Mouse (Mus musculus): ENCODE data around the gene Nfib. TPM values are rescaled to one million over a fixed set of nuclear protein-coding genes. Genes with fewer than 3 reads are reported as not detected.

The Nfib gene
- total and polyA plus RNA-seq, 3 experiments = 0.16 TPM; not detected in 2

- H3K9me3 ChIP-seq (replicated peaks) = peaks cover 26% of the 10 kb centered on the region
- DNase-seq (ENCODE audit: low spot score) = no peak
- H3K4me3 ChIP-seq (ENCODE audit: low read depth, low read length) = no peak overlapping the region
- no peaks in the 10 kb centered on the region for H3K4me1 ChIP-seq (ENCODE audit: insufficient read depth, low read depth, low read length)
- TF ChIP-seq CTCF (IDR thresholded peaks at IDR 0.05; ENCODE audit: low read depth, low read length) (no peak), GATA2 (IDR thresholded peaks at IDR 0.05; ENCODE audit: borderline replicate concordance, low read depth, low read length) (no peak), GATA1 (IDR thresholded peaks at IDR 0.05; ENCODE audit: borderline replicate concordance, low read length) (no peak), POLR2AphosphoS5 (IDR thresholded peaks at IDR 0.05; ENCODE audit: insufficient replicate concordance, low read depth, low read length) (no peak), TAL1 (conservative IDR thresholded peaks at IDR 0.05; ENCODE audit: low read depth, low read length) (no peak)
- no peak for ATAC-seq (ENCODE audit: extremely low read depth, insufficient number of reproducible peaks, low FRiP score, poor library complexity, severe bottlenecking)
- H3K36me3 ChIP-seq (replicated peaks) = no peaks in the 10 kb centered on the region
- no peaks in the 10 kb centered on the region for H3K27me3 ChIP-seq (ENCODE audit: insufficient read depth, low read length)
Measured at GRCm38 (mm10) chr4:82287454-82287853, 418.1 kb downstream of the Nfib start.

GRCm38 (mm10) chr4:82286931-82287330, 418.6 kb downstream of the Nfib start:
- Histone ChIP-seq H3K4me3 (ENCODE audit: low read depth, low read length) (no peak overlapping the region), H3K36me3 (replicated peaks) (no peaks in the 10 kb centered on the region), H3K27me3 (ENCODE audit: insufficient read depth, low read length) (no peaks in the 10 kb centered on the region), H3K4me1 (ENCODE audit: insufficient read depth, low read depth, low read length) (no peaks in the 10 kb centered on the region), H3K9me3 (replicated peaks) (peaks cover 25% of the 10 kb centered on the region)
- ATAC-seq (ENCODE audit: extremely low read depth, insufficient number of reproducible peaks, low FRiP score, poor library complexity, severe bottlenecking) (no peak), DNase-seq (ENCODE audit: low spot score) (no peak)
- TF ChIP-seq GATA2 (IDR thresholded peaks at IDR 0.05; ENCODE audit: borderline replicate concordance, low read depth, low read length) = no peak
- TF ChIP-seq POLR2AphosphoS5 (IDR thresholded peaks at IDR 0.05; ENCODE audit: insufficient replicate concordance, low read depth, low read length) = no peak
- no peak for TF ChIP-seq CTCF (IDR thresholded peaks at IDR 0.05; ENCODE audit: low read depth, low read length)
- no peak for TF ChIP-seq GATA1 (IDR thresholded peaks at IDR 0.05; ENCODE audit: borderline replicate concordance, low read length)
- TF ChIP-seq TAL1 (conservative IDR thresholded peaks at IDR 0.05; ENCODE audit: low read depth, low read length) = no peak

- peaks cover 22% of the 10 kb centered on the region for H3K9me3 ChIP-seq (replicated peaks)
- no peaks in the 10 kb centered on the region for H3K4me1 ChIP-seq (ENCODE audit: insufficient read depth, low read depth, low read length)
- no peaks in the 10 kb centered on the region for H3K36me3 ChIP-seq (replicated peaks)
- no peak overlapping the region for H3K4me3 ChIP-seq (ENCODE audit: low read depth, low read length)
- DNase-seq (ENCODE audit: low spot score) (no peak), ATAC-seq (ENCODE audit: extremely low read depth, insufficient number of reproducible peaks, low FRiP score, poor library complexity, severe bottlenecking) (no peak)
- no peaks in the 10 kb centered on the region for H3K27me3 ChIP-seq (ENCODE audit: insufficient read depth, low read length)
- TF ChIP-seq TAL1 (conservative IDR thresholded peaks at IDR 0.05; ENCODE audit: low read depth, low read length) (no peak), CTCF (IDR thresholded peaks at IDR 0.05; ENCODE audit: low read depth, low read length) (no peak), POLR2AphosphoS5 (IDR thresholded peaks at IDR 0.05; ENCODE audit: insufficient replicate concordance, low read depth, low read length) (no peak), GATA2 (IDR thresholded peaks at IDR 0.05; ENCODE audit: borderline replicate concordance, low read depth, low read length) (no peak), GATA1 (IDR thresholded peaks at IDR 0.05; ENCODE audit: borderline replicate concordance, low read length) (no peak)
Measured at GRCm38 (mm10) chr4:82283536-82283935, 422.0 kb downstream of the Nfib start.

GRCm38 (mm10) chr4:82275996-82276395, 429.6 kb downstream of the Nfib start:
- no peaks in the 10 kb centered on the region for H3K36me3 ChIP-seq (replicated peaks)
- no peaks in the 10 kb centered on the region for H3K27me3 ChIP-seq (ENCODE audit: insufficient read depth, low read length)
- H3K4me1 ChIP-seq (ENCODE audit: insufficient read depth, low read depth, low read length) = no peaks in the 10 kb centered on the region
- ATAC-seq (ENCODE audit: extremely low read depth, insufficient number of reproducible peaks, low FRiP score, poor library complexity, severe bottlenecking) (no peak), DNase-seq (ENCODE audit: low spot score) (no peak)
- H3K9me3 ChIP-seq (replicated peaks) = peaks cover 15% of the 10 kb centered on the region
- no peak overlapping the region for H3K4me3 ChIP-seq (ENCODE audit: low read depth, low read length)
- TF ChIP-seq GATA1 (IDR thresholded peaks at IDR 0.05; ENCODE audit: borderline replicate concordance, low read length) (no peak), CTCF (IDR thresholded peaks at IDR 0.05; ENCODE audit: low read depth, low read length) (no peak), GATA2 (IDR thresholded peaks at IDR 0.05; ENCODE audit: borderline replicate concordance, low read depth, low read length) (no peak), POLR2AphosphoS5 (IDR thresholded peaks at IDR 0.05; ENCODE audit: insufficient replicate concordance, low read depth, low read length) (no peak), TAL1 (conservative IDR thresholded peaks at IDR 0.05; ENCODE audit: low read depth, low read length) (no peak)

GRCm38 (mm10) chr4:82273049-82273754, 432.3 kb downstream of the Nfib start:
- Histone ChIP-seq H3K4me3 (ENCODE audit: low read depth, low read length) (no peak overlapping the region), H3K9me3 (replicated peaks) (peaks cover 13% of the 10 kb centered on the region), H3K4me1 (ENCODE audit: insufficient read depth, low read depth, low read length) (no peaks in the 10 kb centered on the region), H3K27me3 (ENCODE audit: insufficient read depth, low read length) (no peaks in the 10 kb centered on the region), H3K36me3 (replicated peaks) (no peaks in the 10 kb centered on the region)
- ATAC-seq (ENCODE audit: extremely low read depth, insufficient number of reproducible peaks, low FRiP score, poor library complexity, severe bottlenecking) = no peak
- no peak for DNase-seq (ENCODE audit: low spot score)
- no peak for TF ChIP-seq GATA2 (IDR thresholded peaks at IDR 0.05; ENCODE audit: borderline replicate concordance, low read depth, low read length)
- no peak for TF ChIP-seq TAL1 (conservative IDR thresholded peaks at IDR 0.05; ENCODE audit: low read depth, low read length)
- no peak for TF ChIP-seq CTCF (IDR thresholded peaks at IDR 0.05; ENCODE audit: low read depth, low read length)
- TF ChIP-seq POLR2AphosphoS5 (IDR thresholded peaks at IDR 0.05; ENCODE audit: insufficient replicate concordance, low read depth, low read length) = no peak
- no peak for TF ChIP-seq GATA1 (IDR thresholded peaks at IDR 0.05; ENCODE audit: borderline replicate concordance, low read length)

GRCm38 (mm10) chr4:82272099-82272498, 433.5 kb downstream of the Nfib start:
- no peak for DNase-seq (ENCODE audit: low spot score)
- Histone ChIP-seq H3K4me3 (ENCODE audit: low read depth, low read length) (no peak overlapping the region), H3K27me3 (ENCODE audit: insufficient read depth, low read length) (no peaks in the 10 kb centered on the region), H3K9me3 (replicated peaks) (peaks cover 11% of the 10 kb centered on the region), H3K36me3 (replicated peaks) (no peaks in the 10 kb centered on the region), H3K4me1 (ENCODE audit: insufficient read depth, low read depth, low read length) (no peaks in the 10 kb centered on the region)
- no peak for ATAC-seq (ENCODE audit: extremely low read depth, insufficient number of reproducible peaks, low FRiP score, poor library complexity, severe bottlenecking)
- TF ChIP-seq CTCF (IDR thresholded peaks at IDR 0.05; ENCODE audit: low read depth, low read length) (no peak), TAL1 (conservative IDR thresholded peaks at IDR 0.05; ENCODE audit: low read depth, low read length) (no peak), POLR2AphosphoS5 (IDR thresholded peaks at IDR 0.05; ENCODE audit: insufficient replicate concordance, low read depth, low read length) (no peak), GATA2 (IDR thresholded peaks at IDR 0.05; ENCODE audit: borderline replicate concordance, low read depth, low read length) (no peak), GATA1 (IDR thresholded peaks at IDR 0.05; ENCODE audit: borderline replicate concordance, low read length) (no peak)

All from G1E (cell line).